Mouse (Mus musculus): ENCODE measurements around the gene Nin. TPM values are rescaled to one million over a fixed set of nuclear protein-coding genes. Genes with fewer than 3 reads are reported as not detected.

Gene Nin
- polyA plus RNA-seq, 1 experiment = 5.0 TPM

GRCm38 (mm10) chr12:70026233-70026632, 87.3 kb downstream of the Nin start:
- no peak for TF ChIP-seq MYOG (IDR thresholded peaks at IDR 0.05; ENCODE audit: control insufficient read depth in 1 of 3, insufficient read depth in 1 of 3, insufficient read length in 2 of 3, low read depth in 2 of 3)
- TF ChIP-seq SRF (IDR thresholded peaks at IDR 0.05; ENCODE audit: control insufficient read depth, insufficient read length, low read depth) = no peak
- no peak for TF ChIP-seq CEBPB (IDR thresholded peaks at IDR 0.05; ENCODE audit: insufficient read depth, poor library complexity, severe bottlenecking)
- no peak for TF ChIP-seq REST (IDR thresholded peaks at IDR 0.05; ENCODE audit: insufficient read depth, insufficient read length)
- no peak for TF ChIP-seq TCF3 (IDR thresholded peaks at IDR 0.05; ENCODE audit: insufficient read length, low read depth)
- TF ChIP-seq MYOD1 (IDR thresholded peaks at IDR 0.05; ENCODE audit: control insufficient read depth in 1 of 3, insufficient read length in 2 of 3, low read depth in 2 of 3) = no peak
- Histone ChIP-seq H3K4me3 (no peak overlapping the region), H3K36me3 (ENCODE audit: control insufficient read depth, insufficient read depth) (peaks cover 38% of the 10 kb centered on the region), H3ac (ENCODE audit: control insufficient read depth, insufficient read length) (no peak overlapping the region), H3K4me2 (ENCODE audit: low read depth) (no peak overlapping the region), H3K27me3 (ENCODE audit: control insufficient read depth, insufficient read depth, insufficient read length) (no peaks in the 10 kb centered on the region), H3K79me2 (ENCODE audit: control insufficient read depth, insufficient read depth) (no peaks in the 10 kb centered on the region)

DNA sequence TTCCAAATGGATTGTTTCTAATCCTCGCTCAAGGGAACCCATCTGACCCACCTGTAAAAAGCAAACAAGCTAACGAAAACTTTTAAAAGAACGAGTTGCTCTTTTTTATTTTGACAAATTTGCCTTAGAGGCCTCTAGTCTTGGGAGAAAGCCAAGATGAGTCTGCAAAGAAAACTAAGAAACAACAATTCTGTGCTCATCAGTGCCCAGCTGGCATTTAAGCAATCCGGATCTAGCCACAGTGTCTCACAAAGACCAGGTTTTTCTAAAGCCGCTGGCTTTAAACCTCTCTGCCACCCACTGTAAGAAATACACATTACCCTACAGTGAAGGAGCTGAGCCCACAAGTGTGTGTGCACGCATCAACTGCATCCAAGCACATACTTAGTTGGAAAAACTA, 88.1 kb downstream of the Nin start:
- H3K27me3 ChIP-seq (ENCODE audit: control insufficient read depth, insufficient read depth, insufficient read length) = no peaks in the 10 kb centered on the region
- no peak overlapping the region for H3K4me3 ChIP-seq
- H3K4me2 ChIP-seq (ENCODE audit: low read depth) = no peak overlapping the region
- no peaks in the 10 kb centered on the region for H3K79me2 ChIP-seq (ENCODE audit: control insufficient read depth, insufficient read depth)
- H3ac ChIP-seq (ENCODE audit: control insufficient read depth, insufficient read length) = no peak overlapping the region
- H3K36me3 ChIP-seq (ENCODE audit: control insufficient read depth, insufficient read depth) = peaks cover 37% of the 10 kb centered on the region
- no peak for TF ChIP-seq USF1 (IDR thresholded peaks at IDR 0.05; ENCODE audit: low read depth)
- TF ChIP-seq REST (IDR thresholded peaks at IDR 0.05; ENCODE audit: insufficient read depth, insufficient read length) = no peak
- no peak for TF ChIP-seq SRF (IDR thresholded peaks at IDR 0.05; ENCODE audit: control insufficient read depth, insufficient read length, low read depth)
- TF ChIP-seq POLR2A (IDR thresholded peaks at IDR 0.05; ENCODE audit: insufficient read length, low read depth) = no peak
- TF ChIP-seq MYOG (IDR thresholded peaks at IDR 0.05; ENCODE audit: control insufficient read depth in 1 of 3, insufficient read depth in 1 of 3, insufficient read length in 2 of 3, low read depth in 2 of 3) = no peak
- TF ChIP-seq TCF12 (IDR thresholded peaks at IDR 0.05; ENCODE audit: insufficient read depth, poor library complexity, severe bottlenecking) = no peak
- no peak for TF ChIP-seq E2F4 (IDR thresholded peaks at IDR 0.05; ENCODE audit: insufficient read depth)
- no peak for TF ChIP-seq CEBPB (IDR thresholded peaks at IDR 0.05; ENCODE audit: insufficient read depth, poor library complexity, severe bottlenecking)
- TF ChIP-seq POLR2AphosphoS2 (IDR thresholded peaks at IDR 0.05; ENCODE audit: insufficient read length, low read depth) = no peak
- no peak for TF ChIP-seq MAX (IDR thresholded peaks at IDR 0.05; ENCODE audit: low read depth)
- TF ChIP-seq MYOD1 (IDR thresholded peaks at IDR 0.05; ENCODE audit: control insufficient read depth in 1 of 3, insufficient read length in 2 of 3, low read depth in 2 of 3) = no peak
- TF ChIP-seq TCF3 (IDR thresholded peaks at IDR 0.05; ENCODE audit: insufficient read length, low read depth) = no peak

DNA sequence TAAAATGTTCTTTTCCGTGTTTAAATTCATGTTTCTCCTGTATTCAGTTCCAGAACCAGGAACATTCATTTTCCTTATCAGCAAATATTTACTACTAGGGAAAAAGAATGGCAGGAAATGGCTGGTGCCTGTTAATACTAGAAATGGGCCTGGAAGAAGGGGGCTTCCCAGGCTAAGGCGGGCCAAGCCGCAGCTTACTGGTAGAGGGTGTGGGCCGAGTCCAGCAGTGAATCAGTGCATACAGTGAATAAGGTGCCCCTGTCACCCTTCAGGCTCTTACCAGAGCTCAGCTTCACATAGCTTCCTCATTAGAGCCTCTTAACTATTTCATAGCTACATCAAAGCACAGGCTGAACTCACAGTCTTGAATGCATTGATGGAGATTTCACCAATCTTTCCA, 89.9 kb downstream of the Nin start:
- Histone ChIP-seq H3K4me3 (no peak overlapping the region), H3K79me2 (ENCODE audit: control insufficient read depth, insufficient read depth) (no peaks in the 10 kb centered on the region), H3ac (ENCODE audit: control insufficient read depth, insufficient read length) (no peak overlapping the region)

GRCm38 (mm10) chr12:70018153-70018552, 95.4 kb downstream of the Nin start:
- Histone ChIP-seq H3K27me3 (ENCODE audit: control insufficient read depth, insufficient read depth, insufficient read length) (no peaks in the 10 kb centered on the region), H3K4me2 (ENCODE audit: low read depth) (no peak overlapping the region), H3K79me2 (ENCODE audit: control insufficient read depth, insufficient read depth) (no peaks in the 10 kb centered on the region), H3ac (ENCODE audit: control insufficient read depth, insufficient read length) (no peak overlapping the region), H3K36me3 (ENCODE audit: control insufficient read depth, insufficient read depth) (peaks cover 17% of the 10 kb centered on the region), H3K4me3 (no peak overlapping the region)
- TF ChIP-seq USF1 (IDR thresholded peaks at IDR 0.05; ENCODE audit: low read depth) (no peak), TCF12 (IDR thresholded peaks at IDR 0.05; ENCODE audit: insufficient read depth, poor library complexity, severe bottlenecking) (no peak), REST (IDR thresholded peaks at IDR 0.05; ENCODE audit: insufficient read depth, insufficient read length) (no peak), CEBPB (IDR thresholded peaks at IDR 0.05; ENCODE audit: insufficient read depth, poor library complexity, severe bottlenecking) (no peak)

More for the DNA sequence above, 89.9 kb downstream of the Nin start:
- no peaks in the 10 kb centered on the region for H3K27me3 ChIP-seq (ENCODE audit: control insufficient read depth, insufficient read depth, insufficient read length)
- H3K36me3 ChIP-seq (ENCODE audit: control insufficient read depth, insufficient read depth) = peaks cover 27% of the 10 kb centered on the region
- TF ChIP-seq MYOD1 (IDR thresholded peaks at IDR 0.05; ENCODE audit: control insufficient read depth in 1 of 3, insufficient read length in 2 of 3, low read depth in 2 of 3) (no peak), MYOG (IDR thresholded peaks at IDR 0.05; ENCODE audit: control insufficient read depth in 1 of 3, insufficient read depth in 1 of 3, insufficient read length in 2 of 3, low read depth in 2 of 3) (no peak), REST (IDR thresholded peaks at IDR 0.05; ENCODE audit: insufficient read depth, insufficient read length) (no peak), MAX (IDR thresholded peaks at IDR 0.05; ENCODE audit: low read depth) (no peak), USF1 (IDR thresholded peaks at IDR 0.05; ENCODE audit: low read depth) (no peak), TCF12 (IDR thresholded peaks at IDR 0.05; ENCODE audit: insufficient read depth, poor library complexity, severe bottlenecking) (no peak), POLR2A (IDR thresholded peaks at IDR 0.05; ENCODE audit: insufficient read length, low read depth) (no peak), POLR2AphosphoS2 (IDR thresholded peaks at IDR 0.05; ENCODE audit: insufficient read length, low read depth) (no peak), CEBPB (IDR thresholded peaks at IDR 0.05; ENCODE audit: insufficient read depth, poor library complexity, severe bottlenecking) (no peak), E2F4 (IDR thresholded peaks at IDR 0.05; ENCODE audit: insufficient read depth) (no peak)
- no peak overlapping the region for H3K4me2 ChIP-seq (ENCODE audit: low read depth)

DNA sequence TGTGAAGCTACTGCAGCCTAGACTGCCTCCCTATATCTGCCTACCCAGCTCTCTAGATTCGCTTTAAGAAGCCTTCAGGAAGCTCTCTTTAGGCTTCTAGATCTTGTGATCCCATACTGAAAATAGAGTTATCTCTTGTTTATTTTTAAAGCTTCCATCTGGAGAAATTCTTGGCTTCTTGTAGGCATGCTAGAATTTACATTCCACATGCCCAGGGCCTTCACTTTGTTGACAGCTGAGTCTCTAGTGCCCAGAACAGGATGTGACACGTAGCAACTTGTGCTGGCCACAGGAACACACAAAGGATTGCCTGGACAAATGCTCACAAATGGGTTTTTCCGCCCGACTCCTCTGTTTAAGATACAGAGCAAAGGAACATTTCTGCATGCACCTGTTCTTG, 97.6 kb downstream of the Nin start:
- no peak for TF ChIP-seq SRF (IDR thresholded peaks at IDR 0.05; ENCODE audit: control insufficient read depth, insufficient read length, low read depth)
- TF ChIP-seq MYOG (IDR thresholded peaks at IDR 0.05; ENCODE audit: control insufficient read depth in 1 of 3, insufficient read depth in 1 of 3, insufficient read length in 2 of 3, low read depth in 2 of 3) = no peak
- no peak for TF ChIP-seq E2F4 (IDR thresholded peaks at IDR 0.05; ENCODE audit: insufficient read depth)
- TF ChIP-seq CEBPB (IDR thresholded peaks at IDR 0.05; ENCODE audit: insufficient read depth, poor library complexity, severe bottlenecking) = no peak
- no peak for TF ChIP-seq POLR2A (IDR thresholded peaks at IDR 0.05; ENCODE audit: insufficient read length, low read depth)
- no peak for TF ChIP-seq POLR2AphosphoS2 (IDR thresholded peaks at IDR 0.05; ENCODE audit: insufficient read length, low read depth)
- no peak for TF ChIP-seq TCF12 (IDR thresholded peaks at IDR 0.05; ENCODE audit: insufficient read depth, poor library complexity, severe bottlenecking)
- no peak for TF ChIP-seq USF1 (IDR thresholded peaks at IDR 0.05; ENCODE audit: low read depth)
- no peak for TF ChIP-seq REST (IDR thresholded peaks at IDR 0.05; ENCODE audit: insufficient read depth, insufficient read length)
- TF ChIP-seq MYOD1 (IDR thresholded peaks at IDR 0.05; ENCODE audit: control insufficient read depth in 1 of 3, insufficient read length in 2 of 3, low read depth in 2 of 3) = no peak
- TF ChIP-seq MAX (IDR thresholded peaks at IDR 0.05; ENCODE audit: low read depth) = no peak
- no peak for TF ChIP-seq TCF3 (IDR thresholded peaks at IDR 0.05; ENCODE audit: insufficient read length, low read depth)
- Histone ChIP-seq H3K27me3 (ENCODE audit: control insufficient read depth, insufficient read depth, insufficient read length) (no peaks in the 10 kb centered on the region), H3ac (ENCODE audit: control insufficient read depth, insufficient read length) (no peak overlapping the region), H3K4me2 (ENCODE audit: low read depth) (no peak overlapping the region), H3K36me3 (ENCODE audit: control insufficient read depth, insufficient read depth) (peaks cover 22% of the 10 kb centered on the region), H3K79me2 (ENCODE audit: control insufficient read depth, insufficient read depth) (no peaks in the 10 kb centered on the region), H3K4me3 (no peak overlapping the region)
